Mouse (Mus musculus): ENCODE measurements around the gene Dazap1. TPM values are rescaled to one million over a fixed set of nuclear protein-coding genes. Genes with fewer than 3 reads are reported as not detected.
A peak's percentile ranks its signal among the peaks of the same experiment; 100 is the strongest.
"Not testable (repeated sequence)": the region's sequence is repeated elsewhere in the genome, so short reads cannot be mapped to it uniquely, and the experiment has no call there.

Dazap1 gene
- total RNA-seq (2012; rRNA removed) (159 and 166 TPM in 2 replicates), polyA plus RNA-seq (2012; ENCODE audit: insufficient read depth in 1 of 2, insufficient read length in 2 of 2, low read depth in 1 of 2, low replicate concordance in 2 of 2, missing spikeins in 1 of 2) (100 to 1,000 TPM in 1 of 2 experiments, not detected in 1; 236 TPM)

GRCm38 (mm10) chr10:80260642-80261584, at the start of gene Dazap1, which contains the start of gene Gamt:
Gene Dazap1 (plus strand): TSS chr10:80261486.
Gene Gamt (minus strand): TSS chr10:80261012.
- peaks cover 11% of the 10 kb centered on the region for H3K79me2 ChIP-seq (ENCODE audit: control insufficient read depth, insufficient read depth, low read length, poor library complexity)
- H3K4me3 ChIP-seq (ENCODE audit: control insufficient read depth in 1 of 2, insufficient read depth in 1 of 2, low read depth in 2 of 2, low read length in 2 of 2): peak within 1 kb of the TSS; percentile 77 to 79
- H3K4me1 ChIP-seq (ENCODE audit: control insufficient read depth in 1 of 2, insufficient read depth in 2 of 2, low read length in 2 of 2): peaks cover 3 to 17% of the 10 kb centered on the region in 2 experiments; a peak in 3 of 4 replicates
- H3K36me3 ChIP-seq (ENCODE audit: control insufficient read depth in 1 of 2, insufficient read depth in 2 of 2, low read length in 2 of 2): peaks cover 0 to 6% of the 10 kb centered on the region in 2 experiments; a peak in 2 of 4 replicates
- peak; percentile 97 for DNase-seq (ENCODE audit: low read depth, low spot score)
- peak within 1 kb of the TSS; percentile 90 for H3K27ac ChIP-seq (ENCODE audit: control insufficient read depth, low read depth, low read length)
- peak within 1 kb of the TSS; percentile 87 for H3K9ac ChIP-seq (ENCODE audit: control insufficient read depth, low read depth, low read length, poor library complexity, severe bottlenecking)
- H3K27me3 ChIP-seq (ENCODE audit: control insufficient read depth in 1 of 2, insufficient read depth in 2 of 2, low read length in 2 of 2): no peaks in the 10 kb centered on the region
- TF ChIP-seq MAZ (IDR thresholded peaks at IDR 0.05; ENCODE audit: low read depth, low read length) (peak; percentile 60; the same call in 1 of the 2 replicates), EP300 (IDR thresholded peaks at IDR 0.05; ENCODE audit: low read depth in 1 of 2, low read length in 2 of 2) (no peak), NRF1 (IDR thresholded peaks at IDR 0.05; ENCODE audit: insufficient read depth, low read depth, low read length, poor library complexity, severe bottlenecking) (peak; percentile 39; the same call in 1 of the 2 replicates), MAX (IDR thresholded peaks at IDR 0.05; ENCODE audit: low read length) (no peak), RCOR1 (IDR thresholded peaks at IDR 0.05; ENCODE audit: low read depth, low read length) (no peak), MYB (IDR thresholded peaks at IDR 0.05; ENCODE audit: low read depth, low read length) (no peak), BHLHE40 (IDR thresholded peaks at IDR 0.05; ENCODE audit: borderline replicate concordance, low read depth, low read length) (no peak), E2F4 (IDR thresholded peaks at IDR 0.05; ENCODE audit: borderline replicate concordance, low read depth, low read length) (no peak), ZMIZ1 (IDR thresholded peaks at IDR 0.05; ENCODE audit: low read depth, low read length) (peak; percentile 43; the same call in 1 of the 2 replicates), SIN3A (IDR thresholded peaks at IDR 0.05; ENCODE audit: low read length) (peak; percentile 70; the same call in 1 of the 2 replicates), ELF1 (IDR thresholded peaks at IDR 0.05; ENCODE audit: low read depth, low read length) (no peak), JUND (IDR thresholded peaks at IDR 0.05; ENCODE audit: low read depth, low read length) (no peak), MXI1 (IDR thresholded peaks at IDR 0.05; ENCODE audit: low read depth, low read length) (peak; percentile 68; the same call in 1 of the 2 replicates)
- H3K9me3 ChIP-seq (replicated peaks; ENCODE audit: insufficient read depth, low read length): no peaks in the 10 kb centered on the region

DNA sequence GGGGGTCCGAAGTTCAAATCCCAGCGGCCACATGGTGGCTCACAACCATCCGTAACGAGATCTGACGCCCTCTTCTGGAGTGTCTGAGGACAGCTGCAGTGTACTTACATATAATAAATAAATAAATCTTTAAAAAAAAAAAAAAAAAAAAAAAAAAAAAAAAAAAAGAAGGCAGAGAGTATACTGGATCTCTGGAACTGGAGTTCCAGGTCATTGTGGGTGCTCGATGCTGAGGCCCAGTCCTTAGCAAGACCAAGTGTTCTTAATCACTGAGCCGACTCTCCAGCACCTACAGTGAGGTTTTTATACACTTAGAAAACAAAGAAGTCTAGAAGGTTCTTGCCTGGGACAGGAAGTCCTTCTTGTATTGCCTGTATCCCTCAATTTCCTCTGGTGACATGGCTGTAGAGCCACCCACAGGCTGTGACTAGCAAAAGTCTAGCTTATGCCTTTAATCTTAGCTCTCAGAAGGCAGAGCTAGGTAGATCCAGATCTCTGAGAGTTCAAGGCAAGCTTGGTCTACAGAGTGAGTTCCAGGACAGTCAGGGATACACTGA, 49.7 kb upstream of the Dazap1 start:
- peak; percentile 73 for TF ChIP-seq ZNF384 (IDR thresholded peaks at IDR 0.05; ENCODE audit: low read depth, low read length)
- not testable (repeated sequence) for H3K9me3 ChIP-seq (replicated peaks; ENCODE audit: insufficient read depth, low read length); H3K27ac ChIP-seq (ENCODE audit: control insufficient read depth, low read depth, low read length); H3K79me2 ChIP-seq (ENCODE audit: control insufficient read depth, insufficient read depth, low read length, poor library complexity); DNase-seq (ENCODE audit: low read depth, low spot score); H3K27me3 ChIP-seq (ENCODE audit: control insufficient read depth in 1 of 2, insufficient read depth in 2 of 2, low read length in 2 of 2); H3K9ac ChIP-seq (ENCODE audit: control insufficient read depth, low read depth, low read length, poor library complexity, severe bottlenecking); H3K4me3 ChIP-seq (ENCODE audit: control insufficient read depth in 1 of 2, insufficient read depth in 1 of 2, low read depth in 2 of 2, low read length in 2 of 2); H3K36me3 ChIP-seq (ENCODE audit: control insufficient read depth in 1 of 2, insufficient read depth in 2 of 2, low read length in 2 of 2); H3K4me1 ChIP-seq (ENCODE audit: control insufficient read depth in 1 of 2, insufficient read depth in 2 of 2, low read length in 2 of 2)

All from MEL (cell line).